Mouse (Mus musculus): ENCODE data around the gene B3galnt2.

GRCm38 (mm10) chr13:13929982-13930381, 24.3 kb upstream of the B3galnt2 start:
- no peak for TF ChIP-seq CTCF (IDR thresholded peaks at IDR 0.05; ENCODE audit: borderline replicate concordance, extremely low read depth, insufficient read depth, insufficient read length)
- no peak for TF ChIP-seq POLR2A (IDR thresholded peaks at IDR 0.05; ENCODE audit: borderline replicate concordance, extremely low read depth, insufficient read depth, insufficient read length, poor library complexity, severe bottlenecking)

All from brain, embryonic 14.5 days (tissue).